Mouse (Mus musculus) cerebellum, adult 9-11 months (tissue): ENCODE measurements around the gene Ankrd6.

Experiments
- DNase-seq: peaks from one replicate; pipeline ENCODE4 v3.0.0; 2022

Ankrd6 gene

GRCm38 (mm10) chr4:32854956-32855355, 95.7 kb downstream of the Ankrd6 start:
- DNase-seq = no peak

GRCm38 (mm10) chr4:32853609-32854188, 96.9 kb downstream of the Ankrd6 start:
- no peak for DNase-seq

- DNase-seq = no peak
Observed at GRCm38 (mm10) chr4:32852819-32853218, 97.8 kb downstream of the Ankrd6 start.

GRCm38 (mm10) chr4:32852294-32852693, 98.3 kb downstream of the Ankrd6 start:
- DNase-seq = no peak

GRCm38 (mm10) chr4:32838401-32838800, 112.2 kb downstream of the Ankrd6 start:
- no peak for DNase-seq

GRCm38 (mm10) chr4:32836071-32836470, 114.6 kb downstream of the Ankrd6 start:
- peak; percentile 45 for DNase-seq

- DNase-seq = no peak
Observed at GRCm38 (mm10) chr4:32834541-32834940, 116.1 kb downstream of the Ankrd6 start.

GRCm38 (mm10) chr4:32833494-32834282, 117.0 kb downstream of the Ankrd6 start:
- DNase-seq = peak; percentile 49

GRCm38 (mm10) chr4:32829316-32829715, 121.3 kb downstream of the Ankrd6 start:
- no peak for DNase-seq

GRCm38 (mm10) chr4:32828385-32829077, 122.1 kb downstream of the Ankrd6 start:
- DNase-seq = no peak

GRCm38 (mm10) chr4:32826925-32827324, 123.7 kb downstream of the Ankrd6 start:
- peak; percentile 92 for DNase-seq

- DNase-seq = peak; percentile 58
Observed at GRCm38 (mm10) chr4:32824254-32824653, 126.4 kb downstream of the Ankrd6 start.

GRCm38 (mm10) chr4:32820676-32821075, 130.0 kb downstream of the Ankrd6 start:
- DNase-seq = no peak

GRCm38 (mm10) chr4:32817478-32817877, 133.2 kb downstream of the Ankrd6 start:
- DNase-seq = no peak

- no peak for DNase-seq
Observed at GRCm38 (mm10) chr4:32800577-32801170, 150.0 kb downstream of the Ankrd6 start.

GRCm38 (mm10) chr4:32799966-32800576, 150.6 kb downstream of the Ankrd6 start, which contains the start of gene Lyrm2:
TSS of gene Lyrm2 (plus strand) at chr4:32800253.
- DNase-seq = peak; percentile 86

GRCm38 (mm10) chr4:32798976-32799375, 151.7 kb downstream of the Ankrd6 start:
- DNase-seq = no peak

GRCm38 (mm10) chr4:32789020-32789419, 161.6 kb downstream of the Ankrd6 start:
- DNase-seq = no peak

- no peak for DNase-seq
Observed at GRCm38 (mm10) chr4:32787110-32787509, 163.5 kb downstream of the Ankrd6 start.

- DNase-seq = no peak
Observed at GRCm38 (mm10) chr4:32779996-32780395, 170.6 kb downstream of the Ankrd6 start.

GRCm38 (mm10) chr4:32770284-32770810, 180.3 kb downstream of the Ankrd6 start:
- no peak for DNase-seq

GRCm38 (mm10) chr4:32768046-32768445, 182.6 kb downstream of the Ankrd6 start:
- DNase-seq = no peak

- DNase-seq = no peak
Observed at GRCm38 (mm10) chr4:32767471-32767870, 183.2 kb downstream of the Ankrd6 start.
